Mouse (Mus musculus): Measurements from ENCODE around the gene Ano6.

Ano6 gene

GRCm38 (mm10) chr15:95974021-95974597, 183.5 kb downstream of the Ano6 start:
- 83% methylated on average over 10 of the region's 10 CpGs for WGBS

DNA sequence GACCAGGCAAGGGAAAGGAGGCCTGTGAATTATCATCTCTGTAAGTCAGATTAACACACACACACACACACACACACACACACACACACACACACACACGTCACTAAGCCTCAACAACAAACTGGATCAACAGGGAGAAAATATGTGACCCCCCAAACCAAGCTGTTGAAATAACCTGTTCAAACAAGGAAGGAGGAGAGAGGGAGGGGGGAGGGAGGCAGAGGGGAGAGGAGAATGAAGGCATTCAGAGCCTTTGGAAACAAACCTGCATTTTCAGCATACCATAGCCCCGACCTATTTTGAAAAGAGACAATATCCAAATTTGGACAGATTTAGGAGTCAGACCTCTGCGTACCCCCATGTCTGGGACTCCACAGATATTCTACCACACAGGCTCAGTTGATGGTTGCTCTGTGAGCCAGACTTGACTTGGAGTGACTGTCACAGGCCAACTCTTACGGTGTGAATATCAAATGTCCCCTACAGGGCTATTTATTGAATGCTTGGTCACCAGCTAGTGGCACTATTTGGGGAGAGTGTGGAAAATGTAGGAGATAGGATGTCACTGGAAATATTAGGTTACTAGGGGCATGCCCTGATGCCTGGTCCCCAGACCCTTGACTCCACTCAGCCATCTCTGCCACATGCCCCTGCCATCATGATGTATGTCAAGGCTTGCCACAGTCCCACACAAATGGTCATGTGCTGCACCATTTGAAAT, 185.7 kb downstream of the Ano6 start:
- WGBS = 81% methylated on average over 4 of the region's 4 CpGs

DNA sequence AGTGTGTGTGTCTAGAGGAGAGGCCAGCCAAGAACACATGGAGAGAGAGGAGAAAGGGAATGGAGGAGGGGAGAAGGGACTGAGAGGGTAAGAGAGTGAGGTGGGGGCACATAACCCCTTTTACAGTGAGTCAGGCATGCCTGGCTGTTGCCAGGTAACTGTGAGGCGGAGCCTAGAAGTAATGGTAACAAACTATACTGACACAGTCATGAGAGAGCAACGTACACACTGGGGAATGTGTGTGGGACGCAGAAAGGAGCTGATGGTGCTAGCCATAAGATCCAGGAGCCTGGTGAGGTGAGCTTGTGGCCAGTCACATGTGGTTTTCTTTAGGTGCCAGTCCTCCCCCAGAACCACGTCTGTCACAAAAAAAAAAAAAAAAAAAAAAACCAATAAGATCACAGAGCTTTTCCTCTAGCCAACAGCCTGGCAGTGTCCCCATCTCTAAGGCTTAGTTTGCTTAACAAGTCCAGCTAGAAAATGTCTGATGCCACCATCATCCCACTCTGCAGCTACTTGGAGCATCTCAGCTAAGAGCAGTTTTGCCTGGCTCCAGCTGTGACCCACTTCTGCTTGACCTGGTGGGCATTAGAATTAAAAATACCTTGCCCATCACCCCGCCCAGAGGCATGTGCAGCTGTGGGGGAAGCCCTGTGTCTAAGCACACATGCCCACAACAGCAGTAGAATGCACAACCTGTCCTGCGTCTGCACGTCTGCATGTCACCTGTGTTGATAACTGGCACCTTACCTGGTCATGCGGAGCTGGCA, 186.7 kb downstream of the Ano6 start:
- 78% methylated on average over 8 of the region's 8 CpGs for WGBS

DNA sequence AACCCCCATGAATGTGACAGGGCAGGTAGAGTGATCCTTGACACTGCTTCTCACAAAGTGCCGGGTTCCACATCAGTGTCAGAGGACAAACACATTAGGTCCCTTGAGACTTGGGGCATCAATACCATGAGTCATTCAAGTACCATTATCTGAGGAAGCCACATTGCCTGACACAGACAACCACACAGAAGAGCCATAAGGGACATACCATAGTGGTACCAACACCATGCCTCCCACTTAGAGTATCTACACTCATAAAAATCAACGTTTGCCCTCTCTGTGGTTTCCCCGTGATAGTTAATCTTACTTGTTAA, 187.3 kb downstream of the Ano6 start:
- 96% methylated on average over 3 of the region's 3 CpGs for WGBS

DNA sequence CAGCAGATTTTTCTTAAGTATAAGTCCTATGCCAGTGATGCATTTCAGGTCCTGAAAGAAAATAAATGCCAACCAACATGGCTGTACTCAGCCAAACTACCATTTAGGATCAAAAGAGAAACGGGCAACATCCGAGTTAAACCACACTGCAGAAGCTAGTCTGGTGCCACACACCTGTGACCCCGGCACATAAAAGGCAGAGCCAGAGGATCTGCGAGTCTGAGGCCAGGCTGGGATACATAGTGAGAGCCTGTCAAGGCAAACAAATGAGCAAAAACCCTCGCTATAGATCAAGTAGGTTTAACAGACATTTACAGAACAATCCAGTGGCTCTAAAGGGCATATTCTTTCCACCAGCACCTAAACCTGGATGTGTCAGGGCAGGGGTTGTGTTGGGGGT, 190.0 kb downstream of the Ano6 start:
- 84% methylated on average over 5 of the region's 5 CpGs for WGBS

GRCm38 (mm10) chr15:95987916-95988315, 197.3 kb downstream of the Ano6 start:
- 87% methylated on average over 3 of the region's 3 CpGs for WGBS

DNA sequence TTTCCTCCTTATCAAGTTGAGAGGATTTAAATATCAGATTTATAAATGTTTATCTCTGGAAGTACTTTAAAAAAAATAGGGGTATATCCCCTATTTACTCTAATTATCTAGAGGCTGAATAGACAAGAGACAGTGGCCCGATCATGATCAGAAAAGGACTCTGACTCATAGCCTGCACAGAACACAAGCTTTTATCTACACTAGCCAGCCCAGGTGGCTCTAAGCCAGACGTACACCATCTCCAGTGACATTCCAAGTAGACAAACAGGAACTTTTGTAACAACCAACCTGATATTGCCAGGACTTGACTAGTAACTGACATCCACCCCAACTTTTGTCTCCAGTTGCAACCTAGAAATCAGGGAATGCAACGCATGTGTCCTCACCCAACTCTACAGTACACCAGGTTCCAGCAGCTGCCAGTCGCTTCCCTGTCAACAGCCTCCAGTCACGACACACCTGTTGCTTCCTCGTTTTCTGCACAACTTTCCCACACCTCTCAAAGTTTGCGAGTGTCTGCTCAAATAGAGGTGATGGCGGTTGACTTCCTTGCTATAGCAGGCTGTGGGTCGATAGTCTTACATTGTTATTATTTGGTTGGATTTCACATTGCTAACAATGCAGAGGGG, 199.0 kb downstream of the Ano6 start:
- 86% methylated on average over 9 of the region's 9 CpGs for WGBS

GRCm38 (mm10) chr15:96002958-96003601, 212.4 kb downstream of the Ano6 start:
- WGBS = 84% methylated on average over 6 of the region's 6 CpGs

- 73% methylated on average over 16 of the region's 16 CpGs for WGBS
Observed at GRCm38 (mm10) chr15:96011640-96012390, 221.2 kb downstream of the Ano6 start.

GRCm38 (mm10) chr15:96012391-96012775, 221.7 kb downstream of the Ano6 start:
- whole genome bisulfite sequencing = 32% methylated on average over 8 of the region's 8 CpGs

DNA sequence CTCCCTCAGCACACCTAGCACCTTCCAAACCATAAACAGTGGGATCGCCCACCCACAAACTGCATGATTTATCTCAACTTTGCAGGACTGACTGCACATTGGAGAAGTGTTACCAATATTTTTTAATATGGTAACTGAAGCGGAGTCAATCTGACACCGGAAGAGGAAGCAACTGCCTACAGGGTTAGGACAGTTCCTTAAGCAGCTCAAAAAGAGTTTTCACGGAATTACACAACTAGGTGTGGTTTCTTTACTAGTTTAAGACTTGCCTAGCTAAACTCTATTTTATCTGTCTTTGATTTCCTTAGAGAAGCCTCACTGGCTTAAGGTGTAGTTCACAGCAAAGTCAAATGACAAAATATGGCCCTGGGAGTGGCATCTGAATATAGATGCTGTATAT, 223.9 kb downstream of the Ano6 start:
- 92% methylated on average over 4 of the region's 4 CpGs for WGBS

DNA sequence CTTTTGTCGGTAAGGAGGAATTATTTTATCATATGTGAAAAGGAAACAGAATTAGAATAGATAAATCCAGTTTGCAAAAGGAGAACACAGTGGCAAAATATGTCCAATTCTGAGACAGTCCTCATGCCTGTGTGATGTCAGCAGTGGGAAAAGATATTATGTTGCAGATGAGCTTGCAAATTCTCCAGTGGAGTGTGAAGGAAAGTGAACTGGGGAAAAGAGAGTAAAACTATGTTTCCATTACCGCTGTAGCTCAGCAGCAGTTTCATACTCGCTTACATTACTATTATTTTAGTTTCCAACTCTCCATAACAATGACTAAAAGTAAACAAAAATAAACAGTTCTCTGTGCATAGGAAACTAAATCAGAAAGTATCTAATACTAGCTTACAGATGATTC, 229.8 kb downstream of the Ano6 start:
- WGBS = 85% methylated on average over 3 of the region's 3 CpGs

DNA sequence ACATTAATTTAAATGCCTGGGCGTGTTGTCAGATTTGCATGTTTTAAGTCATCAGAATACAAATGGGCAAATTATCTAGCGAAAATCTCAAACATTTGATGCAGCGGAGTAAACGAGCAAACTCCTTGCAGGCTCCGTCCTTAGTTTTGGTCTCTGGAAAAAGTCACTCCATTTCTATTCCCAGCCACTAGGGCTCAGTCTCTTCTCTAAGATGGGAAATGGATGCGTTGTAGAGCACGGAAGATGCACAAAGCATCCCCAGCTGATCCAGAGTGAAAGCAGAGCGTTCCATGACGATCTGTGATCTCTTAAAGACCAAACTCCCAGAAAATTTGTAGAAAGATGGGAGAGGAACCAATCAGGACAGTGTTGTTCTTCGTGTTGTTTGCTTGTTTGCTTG, 230.9 kb downstream of the Ano6 start:
- 23% methylated on average over 10 of the region's 10 CpGs for WGBS
